Mouse (Mus musculus): ENCODE data around the gene Tmem205.

DNA sequence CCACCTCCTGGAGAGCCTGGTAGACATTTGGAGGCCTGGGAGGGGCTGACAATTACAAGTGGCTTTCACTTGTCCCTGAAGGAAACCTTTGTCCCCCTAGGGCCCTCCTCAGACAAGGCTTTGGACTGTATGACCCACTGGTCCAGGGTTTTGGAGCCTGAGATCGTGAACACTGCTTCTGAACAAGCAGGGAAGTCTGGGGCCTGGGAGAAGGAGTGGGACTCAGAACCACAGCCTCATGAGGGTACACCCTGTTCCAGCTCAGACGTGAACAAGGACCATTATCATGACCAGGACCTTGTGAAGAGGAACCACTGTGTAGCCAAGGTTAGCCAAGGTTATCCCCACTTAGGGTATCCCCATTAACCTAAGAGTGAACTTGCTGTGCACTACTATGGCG is 1.9 kb upstream of the Tmem205 start:
- no peak for TF ChIP-seq CTCF (IDR thresholded peaks at IDR 0.05; ENCODE audit: extremely low read depth, insufficient read depth, insufficient read length, insufficient replicate concordance)
- no peak for TF ChIP-seq POLR2A (IDR thresholded peaks at IDR 0.05; ENCODE audit: low read depth, low read length)

All from spleen, adult 2 months (tissue).